Mouse (Mus musculus): ENCODE measurements around the gene Hes5. TPM values are rescaled to one million over a fixed set of nuclear protein-coding genes. Genes with fewer than 3 reads are reported as not detected.

Gene Hes5
- total and polyA plus RNA-seq, 2 experiments from 2014 or later = 106 to 177 TPM

- Histone ChIP-seq H3K9me3 (ENCODE audit: low read length) (no peaks in the 10 kb centered on the region), H3K36me3 (ENCODE audit: insufficient read depth, low read length) (peaks cover 90% of the 10 kb centered on the region), H3K4me1 (ENCODE audit: insufficient read depth, low read length) (no peaks in the 10 kb centered on the region), H3K27ac (no peak overlapping the region), H3K9ac (replicated peaks; ENCODE audit: low read length) (no peak overlapping the region), H3K4me2 (ENCODE audit: low read depth, low read length) (no peak overlapping the region), H3K27me3 (ENCODE audit: insufficient read depth, low read length) (no peaks in the 10 kb centered on the region), H3K4me3 (ENCODE audit: low read length) (no peak overlapping the region)
- ATAC-seq (no peak), DNase-seq (ENCODE audit: low spot score) (no peak)
- TF ChIP-seq CTCF (IDR thresholded peaks at IDR 0.05; ENCODE audit: low read depth) = no peak
- 78% methylated on average over 11 of the region's 11 CpGs for WGBS
Observed at GRCm38 (mm10) chr4:154974163-154974611, 13.5 kb downstream of the Hes5 start.

GRCm38 (mm10) chr4:154980110-154980509 lies 19.4 kb downstream of the Hes5 start:
- H3K9me3 ChIP-seq (ENCODE audit: low read length) = no peaks in the 10 kb centered on the region
- TF ChIP-seq CTCF (IDR thresholded peaks at IDR 0.05; ENCODE audit: low read depth) = peak; percentile 68
- H3K4me2 ChIP-seq (ENCODE audit: low read depth, low read length) = no peak overlapping the region
- H3K27ac ChIP-seq = no peak overlapping the region
- H3K36me3 ChIP-seq (ENCODE audit: insufficient read depth, low read length) = peaks cover 60% of the 10 kb centered on the region
- 98% methylated on average over 4 of the region's 4 CpGs for WGBS
- no peak overlapping the region for H3K4me3 ChIP-seq (ENCODE audit: low read length)
- H3K9ac ChIP-seq (replicated peaks; ENCODE audit: low read length) = no peak overlapping the region
- no peaks in the 10 kb centered on the region for H3K4me1 ChIP-seq (ENCODE audit: insufficient read depth, low read length)
- DNase-seq (ENCODE audit: low spot score) = peak; percentile 42
- no peaks in the 10 kb centered on the region for H3K27me3 ChIP-seq (ENCODE audit: insufficient read depth, low read length)
- no peak for ATAC-seq

DNA sequence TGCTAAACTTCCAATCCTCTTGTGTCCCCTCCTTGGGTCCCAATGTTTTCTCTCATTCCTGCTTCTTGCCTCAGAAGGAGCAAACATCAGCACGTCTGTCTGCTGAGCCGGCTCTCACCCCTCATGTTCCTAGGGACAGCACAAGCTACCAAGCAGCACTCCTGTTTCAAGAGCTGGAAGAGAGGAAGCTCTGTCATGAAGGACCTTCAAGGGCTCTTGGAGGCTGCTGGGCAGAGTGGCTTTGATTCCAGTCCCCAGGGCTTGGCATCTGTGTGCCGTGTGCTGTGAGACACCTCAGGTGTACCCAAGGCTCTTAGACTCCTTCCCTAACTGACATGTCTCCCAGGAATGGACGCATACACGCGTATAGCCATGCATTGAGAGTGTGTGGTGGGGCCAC lies 20.4 kb downstream of the Hes5 start:
- ATAC-seq (no peak), DNase-seq (ENCODE audit: low spot score) (no peak)
- Histone ChIP-seq H3K27me3 (ENCODE audit: insufficient read depth, low read length) (no peaks in the 10 kb centered on the region), H3K27ac (no peak overlapping the region), H3K36me3 (ENCODE audit: insufficient read depth, low read length) (peaks cover 50% of the 10 kb centered on the region), H3K9ac (replicated peaks; ENCODE audit: low read length) (no peak overlapping the region), H3K9me3 (ENCODE audit: low read length) (no peaks in the 10 kb centered on the region), H3K4me3 (ENCODE audit: low read length) (no peak overlapping the region), H3K4me1 (ENCODE audit: insufficient read depth, low read length) (no peaks in the 10 kb centered on the region), H3K4me2 (ENCODE audit: low read depth, low read length) (no peak overlapping the region)
- TF ChIP-seq CTCF (IDR thresholded peaks at IDR 0.05; ENCODE audit: low read depth) = no peak
- WGBS = 87% methylated on average over 6 of the region's 6 CpGs

DNA sequence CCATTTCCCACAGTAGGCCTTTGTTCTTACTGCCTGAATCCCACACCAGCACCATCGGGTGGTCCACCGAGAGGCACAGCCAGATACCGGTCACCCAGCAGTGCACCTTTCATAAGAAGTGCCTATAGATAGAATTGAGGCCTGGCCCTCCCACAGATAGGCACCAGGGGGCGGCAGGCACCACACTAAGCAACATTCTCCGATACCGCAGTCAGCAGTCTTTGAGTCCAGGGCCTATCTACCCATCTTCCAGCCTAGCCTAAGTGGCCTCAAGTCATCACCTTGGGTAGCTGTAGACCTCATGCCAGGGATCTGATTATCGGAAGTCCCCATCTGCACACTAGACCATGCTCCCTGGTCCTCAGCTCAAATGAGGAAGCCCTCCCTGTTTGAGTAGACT lies 20.8 kb downstream of the Hes5 start:
- WGBS = 37% methylated on average over 7 of the region's 7 CpGs
- Histone ChIP-seq H3K9me3 (ENCODE audit: low read length) (no peaks in the 10 kb centered on the region), H3K36me3 (ENCODE audit: insufficient read depth, low read length) (peaks cover 46% of the 10 kb centered on the region), H3K27ac (no peak overlapping the region), H3K4me3 (ENCODE audit: low read length) (no peak overlapping the region), H3K4me1 (ENCODE audit: insufficient read depth, low read length) (no peaks in the 10 kb centered on the region), H3K27me3 (ENCODE audit: insufficient read depth, low read length) (no peaks in the 10 kb centered on the region), H3K9ac (replicated peaks; ENCODE audit: low read length) (no peak overlapping the region), H3K4me2 (ENCODE audit: low read depth, low read length) (no peak overlapping the region)
- peak; percentile 89 for TF ChIP-seq CTCF (IDR thresholded peaks at IDR 0.05; ENCODE audit: low read depth)
- ATAC-seq (peak; percentile 64), DNase-seq (ENCODE audit: low spot score) (peak; percentile 85)

DNA sequence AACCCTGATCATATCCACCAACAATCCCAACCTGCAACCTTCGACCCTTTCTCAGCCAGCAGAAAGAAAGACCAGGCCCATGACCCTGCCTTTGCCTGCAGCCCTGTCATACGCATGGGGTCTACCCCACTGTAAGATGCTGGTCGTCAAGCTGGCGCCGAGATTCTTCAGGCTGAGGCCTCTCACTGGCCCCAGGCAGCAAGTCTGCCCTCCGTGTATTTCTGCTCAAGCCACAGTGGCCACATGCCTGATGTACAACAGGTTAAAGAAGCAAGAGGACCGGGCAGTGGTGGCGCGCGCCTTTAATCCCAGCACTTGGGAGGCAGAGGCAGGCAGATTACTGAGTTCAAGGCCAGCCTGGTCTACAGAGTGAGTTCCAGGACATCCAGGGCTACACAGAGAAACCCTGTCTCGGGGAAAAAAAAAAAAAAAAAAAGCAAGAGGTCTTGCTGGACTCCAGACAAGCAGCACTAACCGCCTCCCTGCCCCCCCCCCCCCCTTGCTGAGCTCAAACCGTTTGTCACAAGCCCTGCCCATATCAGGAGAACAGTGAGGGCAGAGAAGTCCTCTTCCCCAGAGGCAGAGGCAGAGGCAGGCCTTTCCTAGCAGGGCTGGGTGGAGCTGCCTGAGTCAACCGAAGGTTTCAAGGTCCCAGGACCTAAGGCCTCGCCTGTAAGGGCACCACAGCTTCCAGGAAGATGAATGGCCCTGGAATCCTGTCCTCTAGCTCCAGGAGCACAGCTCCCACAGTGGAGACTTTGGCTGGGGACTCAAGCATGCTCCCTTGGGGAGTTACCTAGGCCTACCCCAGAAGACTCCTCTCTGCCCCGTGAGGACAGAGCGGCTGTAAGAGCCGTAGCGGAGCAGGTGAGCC lies 21.8 kb downstream of the Hes5 start:
- no peak overlapping the region for H3K27ac ChIP-seq
- WGBS = 72% methylated on average over 19 of the region's 19 CpGs
- TF ChIP-seq CTCF (IDR thresholded peaks at IDR 0.05; ENCODE audit: low read depth) = no peak

GRCm38 (mm10) chr4:154983767-154984166 lies 23.0 kb downstream of the Hes5 start:
- H3K27ac ChIP-seq = no peak overlapping the region
- H3K9ac ChIP-seq (replicated peaks; ENCODE audit: low read length) = no peak overlapping the region
- no peaks in the 10 kb centered on the region for H3K9me3 ChIP-seq (ENCODE audit: low read length)
- H3K4me1 ChIP-seq (ENCODE audit: insufficient read depth, low read length) = no peaks in the 10 kb centered on the region
- ATAC-seq (no peak), DNase-seq (ENCODE audit: low spot score) (no peak)
- no peaks in the 10 kb centered on the region for H3K27me3 ChIP-seq (ENCODE audit: insufficient read depth, low read length)
- no peak overlapping the region for H3K4me3 ChIP-seq (ENCODE audit: low read length)
- peaks cover 24% of the 10 kb centered on the region for H3K36me3 ChIP-seq (ENCODE audit: insufficient read depth, low read length)
- no peak for TF ChIP-seq CTCF (IDR thresholded peaks at IDR 0.05; ENCODE audit: low read depth)
- no peak overlapping the region for H3K4me2 ChIP-seq (ENCODE audit: low read depth, low read length)
- 23% methylated on average over 24 of the region's 24 CpGs for WGBS

More for the DNA sequence above, 21.8 kb downstream of the Hes5 start:
- Histone ChIP-seq H3K27me3 (ENCODE audit: insufficient read depth, low read length) (no peaks in the 10 kb centered on the region), H3K4me2 (ENCODE audit: low read depth, low read length) (no peak overlapping the region), H3K9ac (replicated peaks; ENCODE audit: low read length) (no peak overlapping the region), H3K36me3 (ENCODE audit: insufficient read depth, low read length) (peaks cover 36% of the 10 kb centered on the region), H3K9me3 (ENCODE audit: low read length) (no peaks in the 10 kb centered on the region), H3K4me1 (ENCODE audit: insufficient read depth, low read length) (no peaks in the 10 kb centered on the region), H3K4me3 (ENCODE audit: low read length) (no peak overlapping the region)
- ATAC-seq (no peak), DNase-seq (ENCODE audit: low spot score) (no peak)
